Mouse (Mus musculus): ENCODE measurements around the gene Cfap43.

DNA sequence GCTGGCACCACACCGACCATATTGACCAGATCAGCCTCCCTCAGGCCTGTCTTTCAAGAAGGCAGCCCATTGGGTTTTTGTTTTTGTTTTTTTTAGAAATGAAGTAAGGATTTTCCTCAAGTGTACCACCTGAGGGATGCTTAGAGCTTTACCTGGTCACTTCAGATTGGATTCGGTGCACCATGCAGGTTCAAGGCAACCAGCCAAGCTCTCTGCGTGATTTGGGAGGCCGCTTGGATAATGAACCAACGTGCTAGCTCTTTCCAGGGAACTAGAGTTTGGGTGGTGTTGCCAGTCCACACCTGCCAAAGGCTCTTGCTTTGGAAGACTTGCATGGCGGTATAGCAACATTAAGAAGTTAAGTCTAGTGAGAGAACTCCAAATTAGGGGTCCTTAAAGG is 26.0 kb downstream of the Cfap43 start:
- TF ChIP-seq POLR2A (IDR thresholded peaks at IDR 0.05; ENCODE audit: extremely low read depth, insufficient read depth, low read length) (no peak), CTCF (IDR thresholded peaks at IDR 0.05; ENCODE audit: low read depth, low read length) (no peak)

Measured in liver, adult 2 months (tissue).